Mouse (Mus musculus) stomach, embryonic 15.5 days (tissue): ENCODE measurements at regions not wholly inside any gene's neighbourhood (a gene's known extent, or its start where the extent isn't known, plus 50 kb on each side); places are given as distances from the start of the nearest gene placed in this dataset.

Experiments
- ATAC-seq: fragments of 200-750 bp; cut with Nextera tagmentation; 2 replicates; pipeline ENCODE4 v1.8.0; 2017; ENCODE audit warnings: low read depth, moderate number of reproducible peaks, moderate TSS enrichment; ENCODE audit not compliant: insufficient read depth, low FRiP score
- H3K27ac ChIP-seq: fragments of 300-500 bp; sonication (generic); 2 replicates; pipeline ENCODE4 v1.5.1; 2015; ENCODE audit warnings: mild to moderate bottlenecking, inconsistent platforms
- H3K27me3 ChIP-seq: fragments of 300-500 bp; sonication (generic); replicated peaks from 2 replicates; pipeline ENCODE4 v1.6.1; 2015; ENCODE audit warnings: inconsistent platforms
- H3K36me3 ChIP-seq: fragments of 300-500 bp; sonication (generic); 2 replicates; pipeline ENCODE4 v1.6.1; 2015; ENCODE audit warnings: inconsistent platforms
- H3K4me1 ChIP-seq: fragments of 300-500 bp; sonication (generic); 2 replicates; pipeline ENCODE4 v1.6.1; 2015; ENCODE audit warnings: inconsistent platforms
- H3K4me2 ChIP-seq: fragments of 300-500 bp; sonication (generic); 2 replicates; pipeline ENCODE4 v1.6.1; 2015; ENCODE audit warnings: mild to moderate bottlenecking, inconsistent platforms
- H3K4me3 ChIP-seq: fragments of 300-500 bp; sonication (generic); replicated peaks from 2 replicates; pipeline ENCODE4 v1.5.1; 2015; ENCODE audit warnings: inconsistent platforms
- H3K9ac ChIP-seq: fragments of 300-500 bp; sonication (generic); 2 replicates; pipeline ENCODE4 v1.6.1; 2015; ENCODE audit warnings: inconsistent platforms
- H3K9me3 ChIP-seq: fragments of 300-500 bp; sonication (generic); 2 replicates; pipeline ENCODE4 v1.6.1; 2016; ENCODE audit warnings: inconsistent platforms
- WGBS: fragments of 180-500 bp; shearing (Covaris S2); methylation state at CpG from one replicate; pipeline ENCODE4 v1.1.7; 2015; 5-methylcytosine and 5-hydroxymethylcytosine counted together

DNA sequence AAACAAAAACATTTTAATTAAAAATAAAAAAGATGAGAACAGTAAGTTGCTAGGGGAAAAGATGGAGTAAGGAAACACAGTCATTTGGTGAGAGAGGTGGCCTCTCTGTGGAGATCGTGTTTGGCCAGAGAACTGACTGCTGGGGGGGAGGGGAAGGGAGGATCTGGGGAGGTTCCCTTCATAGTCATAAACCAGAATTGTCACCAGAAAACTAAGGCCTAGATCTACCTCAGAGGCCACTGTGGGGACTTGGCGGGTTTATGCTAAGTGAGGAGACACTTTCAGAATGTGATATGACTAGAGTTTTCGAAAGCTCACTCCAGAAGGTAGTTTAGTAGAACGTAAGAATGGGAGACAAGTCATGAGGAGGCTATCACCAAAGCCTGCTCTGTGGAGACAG, 339.4 kb upstream of the Rnaseh2b start:
- no peaks in the 10 kb centered on the region for H3K36me3 ChIP-seq
- H3K9ac ChIP-seq, result no peak overlapping the region
- H3K4me3 ChIP-seq, result no peak overlapping the region
- H3K4me2 ChIP-seq, result no peak overlapping the region
- WGBS, result 88% methylated on average over 4 of the region's 4 CpGs
- no peak for ATAC-seq
- H3K27me3 ChIP-seq, result no peaks in the 10 kb centered on the region
- H3K27ac ChIP-seq, result no peak overlapping the region
- H3K9me3 ChIP-seq, result no peaks in the 10 kb centered on the region
- H3K4me1 ChIP-seq, result peaks cover 8% of the 10 kb centered on the region; the same call in 1 of the 2 replicates

DNA sequence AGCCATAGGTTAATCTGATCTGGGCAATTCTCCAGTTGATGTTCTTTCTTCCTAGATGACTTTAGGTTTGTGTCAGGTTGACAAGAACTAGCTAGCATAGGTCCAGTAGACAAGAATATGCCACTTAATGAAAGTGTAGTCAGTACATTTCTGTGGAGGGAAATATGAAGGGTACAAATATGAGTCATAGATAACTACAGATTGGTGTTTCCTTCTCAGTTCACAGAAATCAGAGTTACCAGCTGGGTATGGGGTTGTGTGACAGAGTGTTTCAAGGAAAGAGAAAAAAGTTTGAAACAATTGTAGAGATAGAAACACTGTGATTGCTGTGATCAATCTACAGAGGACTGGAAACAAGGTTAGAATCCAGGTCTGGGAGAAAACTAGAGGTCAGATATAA, 337.0 kb upstream of the Rnaseh2b start:
- Histone ChIP-seq H3K27me3 (no peaks in the 10 kb centered on the region), H3K4me2 (no peak overlapping the region), H3K27ac (no peak overlapping the region), H3K36me3 (no peaks in the 10 kb centered on the region), H3K4me3 (no peak overlapping the region), H3K9me3 (no peaks in the 10 kb centered on the region), H3K4me1 (no peaks in the 10 kb centered on the region), H3K9ac (no peak overlapping the region)
- no peak for ATAC-seq

DNA sequence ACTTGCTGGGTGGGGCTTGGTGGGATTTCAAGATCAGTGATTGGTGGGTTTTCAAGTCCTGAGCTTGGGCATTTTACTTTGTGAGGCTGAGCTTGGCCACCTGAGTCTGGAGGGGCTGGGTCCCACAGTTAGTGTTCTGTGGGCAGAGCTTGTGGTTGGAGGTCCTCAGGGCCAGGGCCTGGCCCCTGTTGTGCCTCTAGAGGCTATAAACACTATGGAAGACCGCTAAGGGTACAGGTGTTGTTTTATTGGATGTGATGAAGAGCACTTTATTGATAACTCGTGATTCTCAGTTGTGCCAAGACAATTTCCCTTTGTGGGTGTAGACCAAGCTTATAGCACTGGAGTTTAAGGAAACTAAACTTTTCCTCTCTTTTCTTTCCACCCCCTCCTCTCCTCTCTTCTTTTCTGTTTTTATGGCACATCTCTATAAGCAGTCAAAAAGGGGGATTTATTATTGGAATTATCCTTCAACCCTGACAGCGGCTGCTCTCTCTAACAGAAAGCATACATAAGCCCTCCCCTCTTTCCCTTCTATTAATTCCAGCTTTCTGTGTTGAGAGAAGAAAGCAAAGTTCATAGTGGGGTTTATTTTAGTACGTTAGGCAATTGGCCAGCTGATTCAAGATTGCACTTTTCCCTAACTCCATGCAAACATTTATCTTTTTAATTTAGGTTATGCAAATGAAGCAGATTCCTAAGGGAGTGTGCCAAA, 332.0 kb upstream of the Rnaseh2b start:
- Histone ChIP-seq H3K27ac (no peak overlapping the region), H3K27me3 (no peaks in the 10 kb centered on the region), H3K9me3 (no peaks in the 10 kb centered on the region), H3K4me2 (no peak overlapping the region), H3K9ac (no peak overlapping the region), H3K4me3 (no peak overlapping the region), H3K4me1 (no peaks in the 10 kb centered on the region), H3K36me3 (no peaks in the 10 kb centered on the region)
- 64% methylated on average over 4 of the region's 4 CpGs for WGBS
- no peak for ATAC-seq

DNA sequence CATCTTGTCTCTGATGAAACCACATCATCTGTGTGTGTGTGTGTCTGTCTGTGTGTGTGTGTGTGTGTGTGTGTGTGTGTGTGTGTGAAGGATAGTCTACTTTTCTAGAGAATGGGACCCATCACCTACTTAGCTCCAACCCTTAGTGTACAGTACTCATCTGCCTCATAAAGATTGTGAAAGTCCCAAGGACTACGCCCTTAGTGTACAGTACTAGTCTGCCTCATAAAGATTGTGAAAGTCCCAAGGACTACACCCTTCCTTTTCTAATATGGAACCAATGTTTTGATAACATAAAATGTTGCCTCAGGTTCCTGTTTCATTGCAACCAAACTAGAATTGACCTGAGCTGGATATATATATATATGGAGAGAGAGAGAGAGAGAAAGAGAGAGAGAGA, 323.9 kb upstream of the Rnaseh2b start:
- WGBS, result 83% methylated on average over 1 of the region's 1 CpGs
- no peak overlapping the region for H3K9ac ChIP-seq
- no peaks in the 10 kb centered on the region for H3K27me3 ChIP-seq
- no peaks in the 10 kb centered on the region for H3K4me1 ChIP-seq
- no peaks in the 10 kb centered on the region for H3K9me3 ChIP-seq
- no peak overlapping the region for H3K27ac ChIP-seq
- no peak overlapping the region for H3K4me2 ChIP-seq
- no peak for ATAC-seq
- H3K4me3 ChIP-seq, result no peak overlapping the region
- H3K36me3 ChIP-seq, result no peaks in the 10 kb centered on the region

DNA sequence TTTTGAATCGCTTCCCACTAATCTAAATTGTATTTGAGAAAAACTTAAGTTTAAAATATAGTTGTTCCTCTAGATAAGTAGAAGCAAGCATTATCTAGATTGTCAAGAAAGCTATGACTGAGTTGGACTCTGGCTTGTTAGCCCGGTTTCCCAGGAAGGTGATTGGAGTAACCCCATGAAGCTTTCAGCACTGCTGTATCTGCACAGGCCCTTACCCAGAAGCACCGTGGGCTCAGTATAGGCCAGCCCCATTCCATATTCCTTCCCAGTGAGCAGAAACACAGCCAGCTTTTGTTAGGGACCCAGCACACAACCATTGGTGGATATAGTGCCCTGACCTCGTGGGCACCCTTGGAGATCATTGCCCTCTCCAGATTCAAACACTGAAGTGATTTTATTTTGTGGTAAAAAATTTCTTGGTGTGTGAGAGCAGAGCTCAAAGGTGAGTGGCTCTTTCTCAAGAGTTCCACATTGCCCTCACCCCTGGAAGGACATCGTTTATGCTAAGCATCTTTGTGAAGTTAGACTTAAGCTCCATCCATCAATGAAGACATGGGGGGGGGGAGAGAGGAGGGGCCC, 323.3 kb upstream of the Rnaseh2b start:
- no peak overlapping the region for H3K27ac ChIP-seq
- no peak for ATAC-seq
- WGBS, result 75% methylated on average over 5 of the region's 5 CpGs

DNA sequence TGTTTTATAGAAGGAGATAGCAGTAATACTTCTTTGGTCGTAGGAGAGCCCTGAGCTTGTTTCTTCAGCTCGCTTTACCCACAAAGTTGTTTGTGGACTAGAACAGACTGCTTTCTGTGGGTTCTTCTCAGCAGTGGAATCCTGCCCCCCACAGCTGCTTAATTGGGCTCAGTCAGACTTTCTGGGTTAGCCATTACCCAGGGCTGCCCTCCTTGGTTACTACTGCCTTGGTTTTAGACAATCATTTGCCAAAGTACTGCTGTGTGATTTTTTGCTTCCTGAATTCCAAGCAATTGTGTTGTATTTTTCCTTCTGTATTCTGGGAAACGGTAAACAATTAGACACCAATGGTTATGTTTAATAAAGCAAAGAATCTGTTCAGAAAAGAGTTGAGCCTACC, 321.8 kb upstream of the Rnaseh2b start:
- no peaks in the 10 kb centered on the region for H3K4me1 ChIP-seq
- 75% methylated on average over 3 of the region's 3 CpGs for WGBS
- no peak overlapping the region for H3K9ac ChIP-seq
- no peak overlapping the region for H3K27ac ChIP-seq
- no peaks in the 10 kb centered on the region for H3K36me3 ChIP-seq
- no peak overlapping the region for H3K4me3 ChIP-seq
- no peak overlapping the region for H3K4me2 ChIP-seq
- no peaks in the 10 kb centered on the region for H3K9me3 ChIP-seq
- H3K27me3 ChIP-seq, result no peaks in the 10 kb centered on the region
- ATAC-seq, result no peak

More for the DNA sequence above, 323.3 kb upstream of the Rnaseh2b start:
- Histone ChIP-seq H3K36me3 (no peaks in the 10 kb centered on the region), H3K4me2 (no peak overlapping the region), H3K9me3 (no peaks in the 10 kb centered on the region), H3K4me1 (no peaks in the 10 kb centered on the region), H3K9ac (no peak overlapping the region), H3K27me3 (no peaks in the 10 kb centered on the region), H3K4me3 (no peak overlapping the region)

DNA sequence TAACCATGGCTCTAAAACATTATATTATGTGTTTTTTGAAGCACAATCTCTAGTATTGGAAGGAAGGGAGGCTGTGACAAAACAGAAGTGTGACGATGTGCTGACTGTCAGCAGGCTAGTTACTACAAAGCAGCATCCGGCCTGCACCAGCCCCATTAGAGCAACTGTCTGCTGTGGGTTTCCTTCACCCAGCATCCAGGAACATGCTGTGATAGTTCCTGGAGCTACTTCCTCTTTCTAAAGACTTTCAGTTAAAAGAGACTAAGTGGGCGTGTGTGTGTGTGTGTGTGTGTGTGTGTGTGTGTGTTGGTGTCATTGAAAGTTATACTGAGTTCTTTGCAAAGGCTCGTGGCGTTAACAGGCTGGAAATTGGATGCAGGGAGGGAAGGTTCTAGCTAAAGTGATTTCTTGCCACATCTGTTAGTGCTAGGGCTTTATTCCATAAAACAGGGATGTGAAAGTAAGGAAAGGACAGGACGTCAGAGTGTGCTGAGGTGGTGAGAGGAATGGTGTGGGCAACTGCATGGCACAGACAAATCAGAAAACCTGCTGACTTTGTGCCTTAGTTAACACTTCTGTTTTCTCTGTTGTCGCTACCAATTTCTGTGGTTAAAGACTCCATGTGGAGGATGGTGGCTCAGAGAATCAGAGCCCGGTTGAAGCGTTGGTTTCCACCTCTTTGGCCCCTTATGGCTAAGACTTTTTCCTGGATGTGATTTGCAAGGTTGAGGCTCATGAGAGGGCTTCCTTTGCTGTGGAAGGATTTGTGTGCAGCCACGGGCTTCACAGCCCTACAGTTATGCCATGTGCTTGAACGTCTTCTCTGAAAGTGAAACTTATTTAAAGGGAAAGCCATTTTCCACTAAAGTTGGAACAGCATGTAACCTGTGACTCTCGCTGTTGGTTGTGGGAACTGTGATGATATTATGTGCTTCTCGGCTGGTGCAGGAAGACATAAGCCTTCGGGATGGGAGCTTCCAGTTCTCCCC, 321.0 kb upstream of the Rnaseh2b start:
- no peak overlapping the region for H3K4me3 ChIP-seq
- no peaks in the 10 kb centered on the region for H3K27me3 ChIP-seq
- no peaks in the 10 kb centered on the region for H3K36me3 ChIP-seq
- WGBS, result 74% methylated on average over 14 of the region's 14 CpGs
- H3K9me3 ChIP-seq, result no peaks in the 10 kb centered on the region
- ATAC-seq, result no peak
- H3K27ac ChIP-seq, result no peak overlapping the region
- no peak overlapping the region for H3K4me2 ChIP-seq
- no peak overlapping the region for H3K9ac ChIP-seq
- no peaks in the 10 kb centered on the region for H3K4me1 ChIP-seq

DNA sequence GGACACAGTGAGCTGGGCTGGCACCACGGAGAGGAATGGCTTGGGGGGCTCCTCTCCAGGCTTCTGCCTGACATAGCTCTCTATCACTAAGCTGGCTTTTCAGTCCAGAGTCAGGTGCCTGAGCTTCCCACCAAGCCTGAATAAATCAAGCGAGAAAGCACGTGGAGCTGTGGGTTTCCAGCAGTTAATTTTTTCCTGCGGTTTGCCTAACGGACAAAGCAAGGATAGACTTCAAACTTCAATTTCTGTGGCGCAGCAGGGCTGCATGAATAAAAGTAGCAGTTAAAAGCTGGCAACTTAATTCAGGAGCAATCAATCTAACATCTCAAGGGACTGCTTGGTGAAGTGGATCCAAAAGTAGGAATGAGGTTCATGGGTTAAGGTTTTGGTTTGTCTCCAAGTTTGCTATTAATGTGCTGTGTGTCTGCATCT, 317.1 kb upstream of the Rnaseh2b start:
- no peak for ATAC-seq
- 61% methylated on average over 6 of the region's 6 CpGs for WGBS

DNA sequence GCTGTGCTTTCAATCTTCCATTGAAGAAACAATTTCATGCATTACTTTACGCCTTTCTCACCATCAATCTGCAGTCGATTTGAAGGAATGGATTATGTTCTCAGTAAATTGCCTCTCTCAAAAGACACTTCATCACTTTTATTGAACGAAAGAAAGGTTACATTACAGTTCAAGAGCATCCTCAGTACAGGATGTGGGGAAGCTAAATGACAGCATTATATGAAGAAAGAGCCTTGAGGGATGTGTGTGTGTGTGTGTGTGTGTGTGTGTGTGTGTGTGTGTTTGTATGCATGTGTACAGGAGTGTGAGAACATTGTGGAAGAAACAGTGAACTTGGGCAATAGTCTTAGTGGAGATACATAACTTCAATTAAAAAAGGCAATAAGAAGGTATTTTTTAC, 311.8 kb upstream of the Rnaseh2b start:
- H3K9me3 ChIP-seq, result no peaks in the 10 kb centered on the region
- 67% methylated on average over 3 of the region's 3 CpGs for WGBS
- H3K4me2 ChIP-seq, result no peak overlapping the region
- no peak for ATAC-seq
- H3K36me3 ChIP-seq, result no peaks in the 10 kb centered on the region
- H3K4me3 ChIP-seq, result no peak overlapping the region
- H3K27ac ChIP-seq, result no peak overlapping the region
- H3K4me1 ChIP-seq, result no peaks in the 10 kb centered on the region
- H3K27me3 ChIP-seq, result no peaks in the 10 kb centered on the region
- no peak overlapping the region for H3K9ac ChIP-seq

More for the DNA sequence above, 317.1 kb upstream of the Rnaseh2b start:
- H3K9me3 ChIP-seq, result no peaks in the 10 kb centered on the region
- H3K4me1 ChIP-seq, result no peaks in the 10 kb centered on the region
- H3K36me3 ChIP-seq, result no peaks in the 10 kb centered on the region
- H3K9ac ChIP-seq, result no peak overlapping the region
- no peak overlapping the region for H3K27ac ChIP-seq
- no peak overlapping the region for H3K4me3 ChIP-seq
- H3K4me2 ChIP-seq, result no peak overlapping the region
- H3K27me3 ChIP-seq, result no peaks in the 10 kb centered on the region

DNA sequence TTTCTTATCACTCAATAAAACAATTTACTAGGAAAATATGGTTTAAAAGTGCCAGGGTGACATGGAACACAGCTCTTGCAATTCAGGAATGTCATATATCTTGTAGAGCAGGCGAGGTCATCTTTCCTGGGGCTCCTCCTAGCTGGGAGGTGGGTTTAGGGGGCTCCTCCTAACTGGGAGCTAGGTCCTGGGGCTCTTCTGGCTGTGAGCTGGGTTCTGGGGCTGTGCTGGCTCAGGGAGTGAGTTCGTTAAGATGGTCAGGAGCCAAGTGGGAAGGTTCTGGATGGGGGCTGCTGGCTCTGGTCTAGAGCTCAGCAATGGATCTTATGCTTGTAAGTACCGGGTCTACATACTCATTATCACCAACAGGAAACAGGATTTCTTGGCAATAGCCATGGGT, 306.8 kb upstream of the Rnaseh2b start:
- Histone ChIP-seq H3K4me2 (no peak overlapping the region), H3K4me1 (no peaks in the 10 kb centered on the region), H3K27ac (no peak overlapping the region), H3K9ac (no peak overlapping the region), H3K27me3 (no peaks in the 10 kb centered on the region), H3K4me3 (no peak overlapping the region), H3K9me3 (no peaks in the 10 kb centered on the region), H3K36me3 (no peaks in the 10 kb centered on the region)
- no peak for ATAC-seq
- 58% methylated on average over 3 of the region's 3 CpGs for WGBS

DNA sequence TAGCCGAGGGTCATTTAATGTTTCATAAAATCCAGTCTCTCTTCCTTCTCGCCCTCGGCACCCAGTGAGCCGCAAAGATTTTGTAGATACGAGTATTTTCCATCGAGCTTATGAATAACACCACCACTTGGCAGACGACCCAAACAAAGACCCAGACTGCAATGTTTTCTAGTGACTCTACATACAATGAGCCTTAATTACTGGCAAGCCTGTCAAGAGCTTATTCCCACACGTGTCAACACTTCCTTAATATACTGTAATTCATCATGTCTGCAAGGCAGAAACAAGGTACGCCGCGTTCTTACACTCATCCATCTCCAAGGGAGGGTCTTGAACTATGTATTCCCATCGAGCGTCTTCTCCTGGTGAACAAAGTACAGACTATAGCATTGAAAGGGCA, 306.2 kb upstream of the Rnaseh2b start:
- H3K9me3 ChIP-seq, result no peaks in the 10 kb centered on the region
- no peak for ATAC-seq
- no peaks in the 10 kb centered on the region for H3K27me3 ChIP-seq
- no peaks in the 10 kb centered on the region for H3K4me1 ChIP-seq
- no peak overlapping the region for H3K4me3 ChIP-seq
- no peaks in the 10 kb centered on the region for H3K36me3 ChIP-seq
- no peak overlapping the region for H3K27ac ChIP-seq
- 72% methylated on average over 13 of the region's 13 CpGs for WGBS
- no peak overlapping the region for H3K4me2 ChIP-seq
- no peak overlapping the region for H3K9ac ChIP-seq

DNA sequence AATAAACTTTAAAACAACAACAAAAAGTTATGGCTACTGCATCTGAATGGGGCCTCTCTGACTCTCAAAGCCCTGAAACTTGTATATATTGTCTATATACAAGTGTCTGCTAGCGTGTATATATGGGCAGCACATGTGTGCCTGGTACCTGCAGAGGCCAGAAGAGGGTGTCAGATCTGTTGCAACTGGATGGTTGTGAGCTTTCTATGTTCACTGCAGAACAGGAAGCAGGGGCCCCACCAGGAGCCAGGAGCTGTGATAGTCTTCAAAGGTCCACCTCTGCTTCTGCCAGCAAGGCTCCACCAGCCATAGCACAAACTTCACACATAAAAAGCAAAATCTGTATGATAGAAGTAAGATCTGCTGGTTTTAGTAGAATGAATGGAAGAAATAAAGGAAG, 297.1 kb upstream of the Rnaseh2b start:
- Histone ChIP-seq H3K9me3 (no peaks in the 10 kb centered on the region), H3K9ac (no peak overlapping the region), H3K27ac (no peak overlapping the region), H3K4me3 (no peak overlapping the region), H3K4me2 (no peak overlapping the region), H3K36me3 (no peaks in the 10 kb centered on the region), H3K4me1 (no peaks in the 10 kb centered on the region), H3K27me3 (no peaks in the 10 kb centered on the region)
- no peak for ATAC-seq
- WGBS, result 73% methylated on average over 1 of the region's 1 CpGs
